In genomic region chr5:103497480-103497879, GRCm38 (mm10) we compare ENCODE assay signal across 23 mouse cellular contexts.
DNase-seq lines count a peak whose midpoint lies in the region; ATAC-seq lines count a peak whose summit lies in the region.
"Had no signal": no experiment of that assay in that cellular context is flagged by ENCODE, and none has a peak within 500 bp of the region (broad histone marks: within the 10 kb centered on the region; RNA-seq: fewer than 3 reads in every experiment).

No protein-coding gene starts in this region.

- no peak overlapping the region for H3K4me2 ChIP-seq in forebrain, embryonic 15.5 days (replicated peaks)
- no peak overlapping the region for H3K4me2 ChIP-seq in hindbrain, embryonic 11.5 days (replicated peaks; ENCODE audit: low read depth, low read length)
- H3K4me2 ChIP-seq: hindbrain, embryonic 15.5 days had no signal

- intact Hi-C loops in gastrocnemius, postnatal 14 days (cut with DNase I; ENCODE audit: low total_unique reads), result no loop called here

- 53% methylated on average over 2 of the region's 2 CpGs for WGBS in forebrain, embryonic 15.5 days
- 96% methylated on average over 2 of the region's 2 CpGs for WGBS in forebrain, embryonic 10.5 days
- 95% methylated on average over 2 of the region's 2 CpGs for WGBS in hindbrain, embryonic 11.5 days

- peaks cover 9% of the 10 kb centered on the region for H3K4me1 ChIP-seq in forebrain, embryonic 15.5 days
- peaks cover 28% of the 10 kb centered on the region for H3K4me1 ChIP-seq in forebrain, embryonic 10.5 days
- H3K4me1 ChIP-seq in hindbrain, embryonic 11.5 days (replicated peaks; ENCODE audit: control insufficient read depth, insufficient read depth, low read length), result no peaks in the 10 kb centered on the region
- H3K4me1 ChIP-seq: hindbrain, embryonic 15.5 days had no signal

- no peak for DNase-seq in forebrain, embryonic 10.5 days (ENCODE audit: extremely low spot score, low spot score)
- DNase-seq in brain, adult 2 months (ENCODE audit: low read depth, low spot score), result peak; percentile 38
- DNase-seq in brain, embryonic 18.5 days (ENCODE audit: low read depth, low spot score), result peak; percentile 60
- peak; percentile 24 to 25 for DNase-seq in layer of hippocampus, adult 8-10 months (ENCODE audit: low spot score in 2 of 2)
- DNase-seq in adrenal gland, postnatal 14 days, result no peak
- DNase-seq in gastrocnemius, postnatal 14 days, result no peak
- no peak for DNase-seq in hindbrain, embryonic 11.5 days (ENCODE audit: low spot score)
- DNase-seq: adrenal gland, postnatal 25 days; cerebellum, adult 2 months; cerebellum, postnatal 10 days; gastrocnemius, adult 2 months; gastrocnemius, postnatal 36 days; heart, adult 18-20 months; heart, postnatal 10 days; kidney, adult 2 months had no signal

- no peak overlapping the region for H3K9ac ChIP-seq in forebrain, embryonic 15.5 days (replicated peaks)
- H3K9ac ChIP-seq in hindbrain, embryonic 11.5 days (ENCODE audit: low read depth, low read length), result no peak overlapping the region
- H3K9ac ChIP-seq: hindbrain, embryonic 15.5 days had no signal

- H3K36me3 ChIP-seq in forebrain, embryonic 15.5 days, result no peaks in the 10 kb centered on the region
- H3K36me3 ChIP-seq in forebrain, embryonic 10.5 days (replicated peaks), result peaks cover 20% of the 10 kb centered on the region
- no peaks in the 10 kb centered on the region for H3K36me3 ChIP-seq in hindbrain, embryonic 11.5 days (ENCODE audit: control insufficient read depth, insufficient read depth, low read length)
- H3K36me3 ChIP-seq: hindbrain, embryonic 15.5 days had no signal

- no peaks in the 10 kb centered on the region for H3K9me3 ChIP-seq in forebrain, embryonic 15.5 days
- H3K9me3 ChIP-seq in forebrain, embryonic 10.5 days, result no peaks in the 10 kb centered on the region
- H3K9me3 ChIP-seq in hindbrain, embryonic 11.5 days (ENCODE audit: control insufficient read depth, low read length), result no peaks in the 10 kb centered on the region
- H3K9me3 ChIP-seq: embryonic facial prominence, embryonic 10.5 days; heart, embryonic 10.5 days; hindbrain, embryonic 15.5 days had no signal

- H3K27me3 ChIP-seq in forebrain, embryonic 15.5 days, result no peaks in the 10 kb centered on the region
- no peaks in the 10 kb centered on the region for H3K27me3 ChIP-seq in forebrain, embryonic 10.5 days (ENCODE audit: poor library complexity, severe bottlenecking)
- no peaks in the 10 kb centered on the region for H3K27me3 ChIP-seq in hindbrain, embryonic 11.5 days (ENCODE audit: control insufficient read depth, insufficient read depth, low read length)
- H3K27me3 ChIP-seq: CH12.LX; hindbrain, embryonic 15.5 days; Patski had no signal

- ATAC-seq in forebrain, embryonic 15.5 days (replicated peaks), result peak; percentile 92
- no peak for ATAC-seq in hindbrain, embryonic 11.5 days (ENCODE audit: low FRiP score)
- ATAC-seq: activated CD4-positive, CD25-positive, alpha-beta regulatory T cell, adult 4 months; intestine, embryonic 16.5 days; Patski had no signal

- H3K4me3 ChIP-seq in forebrain, embryonic 15.5 days, result no peak overlapping the region
- no peak overlapping the region for H3K4me3 ChIP-seq in forebrain, embryonic 10.5 days
- no peak overlapping the region for H3K4me3 ChIP-seq in hindbrain, embryonic 11.5 days (ENCODE audit: low read depth, low read length)
- H3K4me3 ChIP-seq: embryonic facial prominence, embryonic 10.5 days; gastrocnemius, adult 2 months; heart, embryonic 10.5 days; hindbrain, embryonic 15.5 days had no signal

- H3K27ac ChIP-seq in forebrain, embryonic 15.5 days (replicated peaks), result no peak overlapping the region
- no peak overlapping the region for H3K27ac ChIP-seq in forebrain, embryonic 10.5 days
- H3K27ac ChIP-seq in hindbrain, embryonic 11.5 days (ENCODE audit: low read depth, low read length), result no peak overlapping the region
- H3K27ac ChIP-seq: embryonic facial prominence, embryonic 10.5 days; gastrocnemius, adult 2 months; heart, embryonic 10.5 days; hindbrain, embryonic 15.5 days had no signal

Comparison
In these comparisons a context has a peak if more than half of its experiments do, and no peak if none do; other contexts are left out.
1. DNase-seq: peak in brain, adult 2 months (single experiment), brain, embryonic 18.5 days (single experiment) and layer of hippocampus, adult 8-10 months (2 of 2); none in forebrain, embryonic 10.5 days (single experiment), adrenal gland, postnatal 14 days (single experiment), gastrocnemius, postnatal 14 days (single experiment) and hindbrain, embryonic 11.5 days (single experiment).